Mouse (Mus musculus): ENCODE measurements around the gene Ms4a6b.
A peak's percentile ranks its signal among the peaks of the same experiment; 100 is the strongest.
"Not testable (repeated sequence)": the region's sequence is repeated elsewhere in the genome, so short reads cannot be mapped to it uniquely, and the experiment has no call there.

The Ms4a6b gene

GRCm38 (mm10) chr19:11536593-11536992, 20.3 kb downstream of the Ms4a6b start, which contains the start of gene Ms4a4d:
Gene Ms4a4d, plus strand, starts transcription at chr19:11536801.
- peak; percentile 12 for DNase-seq

- peak; percentile 45 for DNase-seq
These were observed 21.0 kb downstream of the Ms4a6b start for GRCm38 (mm10) chr19:11537336-11537735.

DNA sequence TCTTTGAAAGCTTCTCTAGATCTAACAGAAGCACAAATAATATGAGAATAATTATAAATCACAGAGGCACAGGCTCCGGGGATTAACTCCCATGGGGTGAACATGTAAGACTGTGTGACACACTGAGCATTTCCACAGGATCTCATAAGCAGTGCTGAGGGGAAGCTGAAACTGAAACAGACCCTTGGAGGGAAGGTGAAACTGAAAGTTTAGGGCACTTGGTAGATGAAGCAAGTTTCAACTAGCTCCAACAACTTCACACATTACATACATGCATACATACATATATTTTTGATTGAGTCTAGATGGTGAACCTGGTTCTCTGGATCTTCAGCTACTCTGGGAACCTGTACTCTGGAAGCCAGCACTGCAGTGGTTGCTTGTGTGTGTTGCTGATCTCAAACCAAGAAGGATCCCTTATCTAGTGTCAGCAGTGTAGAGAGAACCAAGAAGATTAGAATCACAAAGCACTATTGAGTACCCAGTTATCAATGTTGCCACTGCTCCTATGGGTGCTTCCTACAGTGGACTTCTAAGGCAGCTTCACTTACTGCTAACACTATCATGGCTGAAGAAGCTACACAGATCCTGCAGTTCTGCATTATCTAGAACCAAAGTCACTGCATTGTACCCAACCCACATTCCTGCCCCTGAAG, 24.0 kb downstream of the Ms4a6b start:
- not testable (repeated sequence) for DNase-seq

DNA sequence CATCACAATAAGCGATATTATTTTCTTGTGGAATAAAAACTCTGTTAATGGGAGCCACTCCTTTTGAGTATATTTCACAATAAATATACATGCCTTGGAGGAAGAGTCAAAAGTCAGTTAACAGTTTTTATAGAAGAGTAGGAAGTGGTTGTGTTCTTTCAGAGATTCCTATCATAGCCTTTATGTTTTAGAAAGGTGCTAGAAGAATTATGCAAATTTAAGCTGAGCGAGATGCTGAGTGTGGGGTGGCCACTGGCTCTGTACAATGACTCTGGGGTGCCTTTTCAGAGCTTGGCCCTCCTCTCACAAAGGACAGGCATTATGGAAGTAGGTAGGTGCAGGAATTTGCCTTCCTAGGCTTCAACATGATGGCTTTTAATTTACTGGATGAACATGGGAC, 28.1 kb downstream of the Ms4a6b start:
- DNase-seq, result not testable (repeated sequence)

GRCm38 (mm10) chr19:11547911-11548310, 31.6 kb downstream of the Ms4a6b start:
- DNase-seq, result no peak

DNA sequence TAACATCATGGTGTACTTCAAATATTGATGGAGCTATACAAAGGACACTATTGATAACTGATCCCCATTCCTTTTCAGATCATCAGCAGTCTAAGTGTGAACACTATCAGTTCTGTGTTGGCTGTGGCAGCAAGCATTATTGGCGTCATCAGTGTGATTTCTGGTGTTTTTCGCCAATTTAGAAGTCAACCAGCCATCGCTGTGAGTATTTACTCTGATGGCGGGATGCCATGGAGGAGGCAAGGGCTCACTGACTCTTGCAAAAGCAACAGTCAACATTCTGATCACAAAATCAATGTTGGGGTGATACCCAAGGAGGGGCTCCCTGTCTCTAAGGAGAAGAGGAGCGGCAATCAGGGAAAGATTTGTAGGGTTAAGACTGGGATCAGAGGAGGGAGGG, 38.4 kb downstream of the Ms4a6b start:
- DNase-seq, result no peak

DNA sequence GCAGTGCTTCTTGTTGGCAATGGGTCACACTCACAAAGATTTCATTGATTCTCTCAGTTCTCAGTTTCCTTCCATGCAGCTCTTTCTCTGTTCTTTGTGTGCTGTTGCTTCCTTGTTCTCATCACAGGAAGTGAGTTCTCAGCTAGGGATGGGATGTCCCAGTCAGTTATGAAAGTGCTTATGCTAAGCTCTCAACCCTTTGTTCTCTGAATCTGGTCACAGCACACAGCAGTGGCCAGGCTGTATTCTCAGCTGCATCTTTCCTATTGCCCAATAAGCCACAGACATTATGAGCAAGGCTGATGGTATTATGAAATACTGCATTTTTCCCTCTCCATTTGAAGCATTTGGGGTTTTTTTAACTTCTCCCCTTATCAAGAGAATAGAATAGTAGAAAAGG, 43.2 kb downstream of the Ms4a6b start:
- DNase-seq, result not testable (repeated sequence)

- no peak for DNase-seq
These were observed 58.7 kb downstream of the Ms4a6b start for GRCm38 (mm10) chr19:11574965-11575364.

All from embryo, embryonic 11 days (tissue).